Mouse (Mus musculus) ovary, postnatal 36 days (tissue): ENCODE measurements around the gene Fam216a.
"Not testable (repeated sequence)": the region's sequence is repeated elsewhere in the genome, so short reads cannot be mapped to it uniquely, and the experiment has no call there.

Source experiments
- DNase-seq: peaks from one replicate; pipeline ENCODE4 v3.0.0; 2022; ENCODE audit warnings: low spot score, mixed read lengths

Gene Fam216a

GRCm38 (mm10) chr5:122323523-122323922 lies 48.6 kb downstream of the Fam216a start:
- no peak for DNase-seq

GRCm38 (mm10) chr5:122320205-122320781 lies 51.9 kb downstream of the Fam216a start:
- DNase-seq = no peak

- no peak for DNase-seq
These were observed 52.5 kb downstream of the Fam216a start for GRCm38 (mm10) chr5:122319474-122320204.

DNA sequence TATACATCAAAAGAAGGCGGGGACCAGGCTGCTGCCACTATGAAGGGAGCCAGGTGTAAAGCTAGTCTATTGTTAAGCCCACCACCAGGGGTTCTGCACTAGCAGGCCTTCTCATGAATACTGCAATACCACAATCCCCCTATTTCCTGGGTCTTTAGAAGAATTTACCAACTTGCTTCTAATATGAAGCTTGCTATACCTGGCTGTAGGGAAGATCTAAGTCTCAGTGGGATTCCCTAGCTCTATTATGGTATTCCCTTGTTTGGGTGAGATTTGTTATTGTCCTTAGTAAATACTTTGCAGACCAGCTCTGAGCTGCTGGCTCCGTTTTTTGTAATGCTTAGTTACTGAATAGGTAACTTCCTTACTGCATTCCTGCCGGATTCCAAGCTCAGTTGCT lies 53.2 kb downstream of the Fam216a start:
- not testable (repeated sequence) for DNase-seq

DNA sequence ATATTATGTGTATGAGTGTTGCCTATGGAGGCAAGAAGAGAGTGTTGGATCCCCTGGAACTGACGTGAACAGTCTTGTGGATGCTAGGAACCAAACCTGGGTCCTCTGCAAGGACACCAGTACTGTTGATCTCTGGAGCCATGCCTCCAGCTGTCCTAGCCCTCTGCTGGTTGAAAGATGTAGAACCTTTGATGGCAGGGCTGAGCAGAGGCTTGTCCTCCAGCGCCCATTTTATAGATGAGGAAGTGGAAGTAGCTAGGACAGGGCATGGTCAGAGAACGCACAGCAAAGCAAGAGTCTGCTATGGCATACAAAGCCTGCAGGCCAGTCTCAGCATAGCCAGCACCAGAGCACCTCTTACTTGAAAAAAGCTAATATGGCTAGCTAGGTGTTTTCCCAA lies 54.1 kb downstream of the Fam216a start:
- DNase-seq = no peak

DNA sequence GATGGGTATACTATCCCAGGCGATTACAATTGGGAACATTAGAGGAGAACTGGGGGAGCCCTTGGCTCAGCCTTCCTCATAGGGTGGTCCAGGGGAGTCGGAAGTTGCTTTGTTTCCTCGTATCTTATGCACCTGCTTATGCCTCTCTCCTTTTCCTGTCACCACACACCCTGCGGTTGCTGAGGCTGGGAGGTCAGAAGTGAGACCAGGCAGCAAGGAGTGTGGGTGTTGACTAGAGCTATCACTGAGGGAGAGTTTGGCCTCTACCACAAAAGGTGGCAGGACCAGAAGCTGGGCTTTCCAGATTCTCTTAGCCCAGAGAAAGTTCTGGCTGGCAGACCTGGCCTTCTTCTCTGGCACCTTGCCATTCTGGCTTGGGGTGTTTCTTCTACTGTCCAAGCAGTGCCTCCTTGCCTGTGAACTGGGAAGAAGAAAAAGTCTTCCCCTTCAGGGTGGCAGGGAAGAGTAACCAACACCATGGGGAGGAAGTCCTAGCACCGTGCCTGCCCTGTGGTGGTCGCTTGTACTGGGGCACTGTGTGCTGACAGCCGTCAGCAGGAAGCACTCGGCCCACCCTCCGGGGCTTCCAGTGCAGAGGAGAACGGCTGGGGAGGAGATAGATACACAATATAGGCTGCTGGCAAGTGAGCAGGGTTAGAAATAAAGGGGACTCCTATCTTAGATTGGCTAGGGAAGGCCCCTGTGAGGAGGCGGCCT lies 54.7 kb downstream of the Fam216a start:
- DNase-seq = no peak

- peak; percentile 83 for DNase-seq
These were observed 57.0 kb downstream of the Fam216a start for GRCm38 (mm10) chr5:122314966-122315667.
